Mouse (Mus musculus) B cell, adult (primary cell): ENCODE measurements around the gene Olfr298. TPM values are rescaled to one million over a fixed set of nuclear protein-coding genes. Genes with fewer than 3 reads are reported as not detected.

ENCODE experiments used
- total RNA-seq: library from RNA; stranded (reverse); gene quantifications from 4 replicates; pipeline ENCODE4 v1.2.4, GENCODE M21; 2023; ENCODE audit not compliant: inconsistent age

Gene Olfr298
- not detected in 4 replicates for total RNA-seq

GRCm38 (mm10) chr7:86492384-86492783, at the start of gene Olfr298:
TSS of gene Olfr298 (minus strand) at chr7:86492484.

DNA sequence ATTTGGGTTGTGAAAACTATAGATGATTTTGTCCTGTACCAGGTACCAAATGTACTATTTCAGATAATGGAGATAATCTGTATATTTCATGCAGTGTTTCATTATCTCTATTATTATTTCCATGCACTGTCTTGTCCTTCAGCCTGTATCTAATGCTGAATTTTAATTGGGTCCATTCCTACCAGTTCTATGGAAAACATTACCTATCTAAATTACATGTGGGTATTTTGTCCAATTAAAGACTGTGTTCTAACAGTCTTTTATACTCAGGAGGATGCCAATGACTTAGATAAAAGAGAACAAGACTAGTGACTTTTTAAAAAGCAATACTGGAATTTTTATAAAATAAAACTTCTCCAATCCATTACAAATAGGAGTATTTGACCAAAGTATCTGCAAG, 27.4 kb upstream of the Olfr298 start, which contains the start of gene Olfr297:
Gene Olfr297, plus strand, starts transcription at position 301 of the 400 bp plus-strand sequence.

GRCm38 (mm10) chr7:86459621-86460020, 32.7 kb downstream of the Olfr298 start, which contains the start of gene Olfr299:
TSS of gene Olfr299 (plus strand) at chr7:86459921.

Other genes with a start within 250 kb of the Olfr298 start
- gene Vmn2r76, start 246.2 kb downstream of the Olfr298 start, total RNA-seq, result not detected in 4 replicates
- not detected in 4 replicates for gene Olfr310, start 215.3 kb downstream of the Olfr298 start, total RNA-seq
- gene Olfr309, start 178.8 kb downstream of the Olfr298 start, total RNA-seq, result not detected in 4 replicates
- not detected in 4 replicates for gene Olfr308, start 166.9 kb downstream of the Olfr298 start, total RNA-seq
- gene Olfr307, start 154.9 kb downstream of the Olfr298 start, total RNA-seq, result not detected in 4 replicates
- gene Olfr305, start 125.6 kb downstream of the Olfr298 start, total RNA-seq, result not detected in 4 replicates
- not detected in 4 replicates for gene Olfr304, start 105.8 kb downstream of the Olfr298 start, total RNA-seq
- gene Olfr303, start 94.7 kb downstream of the Olfr298 start, total RNA-seq, result not detected in 4 replicates
- gene Olfr301, start 88.6 kb downstream of the Olfr298 start, total RNA-seq, result not detected in 4 replicates
- gene Olfr299, start 32.6 kb downstream of the Olfr298 start, total RNA-seq, result not detected in 4 replicates
- not detected in 4 replicates for gene Olfr297, start 27.5 kb upstream of the Olfr298 start, total RNA-seq
- not detected in 4 replicates for gene Olfr295, start 91.4 kb upstream of the Olfr298 start, total RNA-seq
- not detected in 4 replicates for gene Olfr294, start 124.2 kb upstream of the Olfr298 start, total RNA-seq
- gene Olfr293, start 156.6 kb upstream of the Olfr298 start, total RNA-seq, result not detected in 4 replicates
- not detected in 4 replicates for gene Olfr292, start 195.8 kb upstream of the Olfr298 start, total RNA-seq